24 mouse cellular contexts compared by ENCODE assay signal in genomic region chrX:136828610-136829009, GRCm38 (mm10). TPM values are rescaled to one million over a fixed set of nuclear protein-coding genes. Genes with fewer than 3 reads are reported as not detected.
DNase-seq lines count a peak whose midpoint lies in the region; ATAC-seq and TF ChIP-seq lines count a peak whose summit lies in the region.
"Had no signal": no experiment of that assay in that cellular context is flagged by ENCODE, and none has a peak within 500 bp of the region (broad histone marks: within the 10 kb centered on the region; RNA-seq: fewer than 3 reads in every experiment).

No protein-coding gene starts in this region.

- H3K4me1 ChIP-seq in hindbrain, embryonic 10.5 days (replicated peaks) = peaks cover 16% of the 10 kb centered on the region
- no peaks in the 10 kb centered on the region for H3K4me1 ChIP-seq in hindbrain, postnatal 0 days (ENCODE audit: insufficient read depth, low read length)
- no peaks in the 10 kb centered on the region for H3K4me1 ChIP-seq in midbrain, embryonic 11.5 days (ENCODE audit: control insufficient read depth, insufficient read depth, low read length)
- H3K4me1 ChIP-seq in midbrain, embryonic 16.5 days (ENCODE audit: control insufficient read depth, insufficient read depth, low read length) = no peaks in the 10 kb centered on the region
- 0 out of 2 replicates have a peak, but pooled peaks cover 8% of the 10 kb centered on the region for H3K4me1 ChIP-seq in embryonic facial prominence, embryonic 10.5 days
- no peaks in the 10 kb centered on the region for H3K4me1 ChIP-seq in heart, embryonic 12.5 days (replicated peaks)
- H3K4me1 ChIP-seq in kidney, embryonic 14.5 days (ENCODE audit: control insufficient read depth, insufficient read depth, low read length) = no peaks in the 10 kb centered on the region
- H3K4me1 ChIP-seq: hindbrain, embryonic 12.5 days; intestine, embryonic 15.5 days had no signal

- peak; percentile 31 for DNase-seq in hindbrain, embryonic 10.5 days (ENCODE audit: low spot score)
- no peak for DNase-seq in hindbrain, postnatal 0 days (ENCODE audit: low spot score)
- no peak for DNase-seq in midbrain, embryonic 11.5 days (ENCODE audit: low spot score, missing footprints)
- DNase-seq in embryo, embryonic 10 days (ENCODE audit: low spot score) = peak; percentile 17
- peak; percentile 12 for DNase-seq in embryonic facial prominence, embryonic 10.5 days (ENCODE audit: low spot score)
- DNase-seq: adrenal gland, postnatal 10 days; B cell, adult 2 months; cerebellum, adult 18-20 months; cerebellum, adult 9-11 months; cerebellum, postnatal 36 days; gastrocnemius, adult 2 months; gastrocnemius, postnatal 36 days; heart, adult 18-20 months had no signal

- H3K9me3 ChIP-seq in hindbrain, embryonic 10.5 days = no peaks in the 10 kb centered on the region
- H3K9me3 ChIP-seq in hindbrain, postnatal 0 days (ENCODE audit: low read length) = no peaks in the 10 kb centered on the region
- no peaks in the 10 kb centered on the region for H3K9me3 ChIP-seq in midbrain, embryonic 11.5 days (ENCODE audit: control insufficient read depth, low read length)
- no peaks in the 10 kb centered on the region for H3K9me3 ChIP-seq in midbrain, embryonic 16.5 days (replicated peaks; ENCODE audit: control insufficient read depth, low read length, poor library complexity, severe bottlenecking)
- no peaks in the 10 kb centered on the region for H3K9me3 ChIP-seq in embryonic facial prominence, embryonic 10.5 days
- no peaks in the 10 kb centered on the region for H3K9me3 ChIP-seq in heart, embryonic 12.5 days (replicated peaks)
- H3K9me3 ChIP-seq in kidney, embryonic 14.5 days (ENCODE audit: control insufficient read depth, low read length) = no peaks in the 10 kb centered on the region
- H3K9me3 ChIP-seq: hindbrain, embryonic 12.5 days; intestine, embryonic 15.5 days had no signal

- H3K27ac ChIP-seq in hindbrain, embryonic 10.5 days = peak overlapping the region; percentile 29
- H3K27ac ChIP-seq in hindbrain, postnatal 0 days = no peak overlapping the region
- no peak overlapping the region for H3K27ac ChIP-seq in midbrain, embryonic 11.5 days (ENCODE audit: low read depth, low read length)
- no peak overlapping the region for H3K27ac ChIP-seq in midbrain, embryonic 16.5 days (ENCODE audit: low read length)
- H3K27ac ChIP-seq in embryonic facial prominence, embryonic 10.5 days (replicated peaks) = no peak overlapping the region
- H3K27ac ChIP-seq in heart, embryonic 12.5 days (ENCODE audit: poor library complexity, severe bottlenecking) = no peak overlapping the region
- no peak overlapping the region for H3K27ac ChIP-seq in kidney, embryonic 14.5 days (ENCODE audit: low read depth, low read length)
- H3K27ac ChIP-seq: gastrocnemius, adult 2 months; hindbrain, embryonic 12.5 days; intestine, embryonic 15.5 days had no signal

- ATAC-seq in hindbrain, postnatal 0 days = no peak
- peak; percentile 55; the same call in 1 of the 2 replicates for ATAC-seq in midbrain, embryonic 11.5 days (ENCODE audit: low FRiP score)
- no peak for ATAC-seq in midbrain, embryonic 16.5 days
- no peak for ATAC-seq in heart, embryonic 12.5 days (ENCODE audit: insufficient number of reproducible peaks, low FRiP score)
- no peak for ATAC-seq in kidney, embryonic 14.5 days (ENCODE audit: low FRiP score, low TSS enrichment)
- ATAC-seq: CD4-positive, CD25-positive, alpha-beta regulatory T cell, adult 4 months; forebrain, embryonic 14.5 days; intestine, embryonic 15.5 days had no signal

- no peak overlapping the region for H3K4me3 ChIP-seq in hindbrain, embryonic 10.5 days
- H3K4me3 ChIP-seq in hindbrain, postnatal 0 days (ENCODE audit: low read length) = no peak overlapping the region
- no peak overlapping the region for H3K4me3 ChIP-seq in midbrain, embryonic 11.5 days (ENCODE audit: low read depth, low read length)
- no peak overlapping the region for H3K4me3 ChIP-seq in midbrain, embryonic 16.5 days (ENCODE audit: low read depth, low read length)
- no peak overlapping the region for H3K4me3 ChIP-seq in embryonic facial prominence, embryonic 10.5 days
- no peak overlapping the region for H3K4me3 ChIP-seq in heart, embryonic 12.5 days
- no peak overlapping the region for H3K4me3 ChIP-seq in kidney, embryonic 14.5 days (ENCODE audit: low read length)
- H3K4me3 ChIP-seq: gastrocnemius, adult 2 months; hindbrain, embryonic 12.5 days; intestine, embryonic 15.5 days had no signal

- H3K4me2 ChIP-seq in hindbrain, postnatal 0 days (ENCODE audit: low read depth, low read length) = no peak overlapping the region
- no peak overlapping the region for H3K4me2 ChIP-seq in midbrain, embryonic 11.5 days
- H3K4me2 ChIP-seq in midbrain, embryonic 16.5 days (ENCODE audit: low read length) = no peak overlapping the region
- no peak overlapping the region for H3K4me2 ChIP-seq in heart, embryonic 12.5 days
- no peak overlapping the region for H3K4me2 ChIP-seq in kidney, embryonic 14.5 days (replicated peaks; ENCODE audit: low read depth, low read length)
- H3K4me2 ChIP-seq: heart, embryonic 11.5 days; hindbrain, embryonic 12.5 days; intestine, embryonic 15.5 days had no signal

- peaks cover 11% of the 10 kb centered on the region; the same call in 1 of the 2 replicates for H3K27me3 ChIP-seq in hindbrain, embryonic 10.5 days (ENCODE audit: insufficient read depth, poor library complexity, severe bottlenecking)
- H3K27me3 ChIP-seq in hindbrain, postnatal 0 days (ENCODE audit: insufficient read depth, low read length) = no peaks in the 10 kb centered on the region
- no peaks in the 10 kb centered on the region for H3K27me3 ChIP-seq in midbrain, embryonic 11.5 days (ENCODE audit: control insufficient read depth, insufficient read depth, low read length)
- no peaks in the 10 kb centered on the region for H3K27me3 ChIP-seq in midbrain, embryonic 16.5 days (ENCODE audit: control insufficient read depth, insufficient read depth, low read depth, low read length)
- H3K27me3 ChIP-seq in embryonic facial prominence, embryonic 10.5 days (replicated peaks; ENCODE audit: low read depth, poor library complexity, severe bottlenecking) = peaks cover 71% of the 10 kb centered on the region
- H3K27me3 ChIP-seq in heart, embryonic 12.5 days (replicated peaks) = no peaks in the 10 kb centered on the region
- no peaks in the 10 kb centered on the region for H3K27me3 ChIP-seq in kidney, embryonic 14.5 days (ENCODE audit: control insufficient read depth, insufficient read depth, low read length)
- H3K27me3 ChIP-seq: intestine, embryonic 15.5 days had no signal

- TF ChIP-seq CTCF in hindbrain, postnatal 0 days (IDR thresholded peaks at IDR 0.05; ENCODE audit: low read depth) = no peak

- H3K36me3 ChIP-seq in hindbrain, embryonic 10.5 days = peaks cover 7% of the 10 kb centered on the region
- H3K36me3 ChIP-seq in hindbrain, postnatal 0 days (ENCODE audit: insufficient read depth, low read length) = no peaks in the 10 kb centered on the region
- no peaks in the 10 kb centered on the region for H3K36me3 ChIP-seq in midbrain, embryonic 11.5 days (ENCODE audit: control insufficient read depth, insufficient read depth, low read length)
- no peaks in the 10 kb centered on the region for H3K36me3 ChIP-seq in midbrain, embryonic 16.5 days (ENCODE audit: control insufficient read depth, insufficient read depth, low read length)
- 0 out of 2 replicates have a peak, but pooled peaks cover 3% of the 10 kb centered on the region for H3K36me3 ChIP-seq in embryonic facial prominence, embryonic 10.5 days (replicated peaks)
- 0 out of 2 replicates have a peak, but pooled peaks cover 8% of the 10 kb centered on the region for H3K36me3 ChIP-seq in heart, embryonic 12.5 days
- no peaks in the 10 kb centered on the region for H3K36me3 ChIP-seq in kidney, embryonic 14.5 days (ENCODE audit: control insufficient read depth, insufficient read depth, low read length)
- H3K36me3 ChIP-seq: hindbrain, embryonic 12.5 days; intestine, embryonic 15.5 days had no signal

- no peak overlapping the region for H3K9ac ChIP-seq in hindbrain, postnatal 0 days (replicated peaks; ENCODE audit: low read length)
- no peak overlapping the region for H3K9ac ChIP-seq in midbrain, embryonic 11.5 days (ENCODE audit: low read length)
- H3K9ac ChIP-seq in midbrain, embryonic 16.5 days (ENCODE audit: low read depth, low read length) = no peak overlapping the region
- no peak overlapping the region for H3K9ac ChIP-seq in heart, embryonic 12.5 days
- no peak overlapping the region for H3K9ac ChIP-seq in kidney, embryonic 14.5 days (ENCODE audit: low read depth, low read length)
- H3K9ac ChIP-seq: hindbrain, embryonic 12.5 days; intestine, embryonic 15.5 days had no signal

RNA-seq across cellular contexts. Expression of gene Plp1, which starts 6.1 kb away (rescaled TPM):
- polyA plus RNA-seq in hindbrain, embryonic 10.5 days (2016; fragmentation: Nextera tagmentation; extraction: Ambion mirVana) = 12.8 and 23.7 TPM in 2 replicates
- total RNA-seq in hindbrain, postnatal 0 days (2014; rRNA removed) = 54.3 and 64.8 TPM in 2 replicates
- 46.2 and 67.2 TPM in 2 replicates for polyA plus RNA-seq in hindbrain, postnatal 0 days (2015; fragmentation: Nextera tagmentation; extraction: Ambion mirVana)
- 12.8 and 14.0 TPM in 2 replicates for polyA plus RNA-seq in midbrain, embryonic 11.5 days (2014; fragmentation: Nextera tagmentation; extraction: Ambion mirVana)
- 13.5 and 17.5 TPM in 2 replicates for polyA plus RNA-seq in midbrain, embryonic 16.5 days (2015; fragmentation: Nextera tagmentation; extraction: Ambion mirVana)
- polyA plus RNA-seq in embryonic facial prominence, embryonic 10.5 days (2016; fragmentation: Nextera tagmentation; extraction: Ambion mirVana) = 11.4 and 11.7 TPM in 2 replicates
- 3.8 and 4.4 TPM in 2 replicates for polyA plus RNA-seq in heart, embryonic 12.5 days (2016; fragmentation: Nextera tagmentation; extraction: Ambion mirVana)
- 2.4 and 3.6 TPM in 2 replicates for polyA plus RNA-seq in kidney, embryonic 14.5 days (2014; fragmentation: Nextera tagmentation; extraction: Ambion mirVana)

RNA-seq across cellular contexts. Expression of gene Rab9b, which starts 39.9 kb away (rescaled TPM):
- 1.2 and 2.5 TPM in 2 replicates for polyA plus RNA-seq in hindbrain, embryonic 10.5 days (2016; fragmentation: Nextera tagmentation; extraction: Ambion mirVana)
- 19.9 and 24.9 TPM in 2 replicates for total RNA-seq in hindbrain, postnatal 0 days (2014; rRNA removed)
- 13.3 and 17.3 TPM in 2 replicates for polyA plus RNA-seq in hindbrain, postnatal 0 days (2015; fragmentation: Nextera tagmentation; extraction: Ambion mirVana)
- 5.3 and 5.4 TPM in 2 replicates for polyA plus RNA-seq in midbrain, embryonic 11.5 days (2014; fragmentation: Nextera tagmentation; extraction: Ambion mirVana)
- polyA plus RNA-seq in midbrain, embryonic 16.5 days (2015; fragmentation: Nextera tagmentation; extraction: Ambion mirVana) = 29.6 and 29.9 TPM in 2 replicates
- 0.35 and 0.56 TPM in 2 replicates for polyA plus RNA-seq in embryonic facial prominence, embryonic 10.5 days (2016; fragmentation: Nextera tagmentation; extraction: Ambion mirVana)
- 0.21 and 0.26 TPM in 2 replicates for polyA plus RNA-seq in heart, embryonic 12.5 days (2016; fragmentation: Nextera tagmentation; extraction: Ambion mirVana)
- polyA plus RNA-seq in kidney, embryonic 14.5 days (2014; fragmentation: Nextera tagmentation; extraction: Ambion mirVana) = 0.12 TPM in 1 of 2 replicates, not detected in the other
- total RNA-seq: gastrocnemius, postnatal 36 days; MEL had no signal
- polyA plus RNA-seq: CD4-positive, CD25-positive, alpha-beta regulatory T cell, adult 4 months had no signal

RNA-seq across cellular contexts. Expression of gene Glra4, which starts 48.7 kb away (rescaled TPM):
- polyA plus RNA-seq in hindbrain, embryonic 10.5 days (2016; fragmentation: Nextera tagmentation; extraction: Ambion mirVana) = 0.14 TPM in 1 of 2 replicates, not detected in the other
- not detected in 2 replicates for total RNA-seq in hindbrain, postnatal 0 days (2014; rRNA removed)
- polyA plus RNA-seq in hindbrain, postnatal 0 days (2015; fragmentation: Nextera tagmentation; extraction: Ambion mirVana) = 0.11 TPM in 1 of 2 replicates, not detected in the other
- 0.10 TPM in 1 of 2 replicates, not detected in the other for polyA plus RNA-seq in midbrain, embryonic 11.5 days (2014; fragmentation: Nextera tagmentation; extraction: Ambion mirVana)
- polyA plus RNA-seq in midbrain, embryonic 16.5 days (2015; fragmentation: Nextera tagmentation; extraction: Ambion mirVana) = not detected in 2 replicates
- 0.08 TPM in 1 of 2 replicates, not detected in the other for polyA plus RNA-seq in embryonic facial prominence, embryonic 10.5 days (2016; fragmentation: Nextera tagmentation; extraction: Ambion mirVana)
- not detected in 2 replicates for polyA plus RNA-seq in heart, embryonic 12.5 days (2016; fragmentation: Nextera tagmentation; extraction: Ambion mirVana)
- polyA plus RNA-seq in kidney, embryonic 14.5 days (2014; fragmentation: Nextera tagmentation; extraction: Ambion mirVana) = 0.13 and 0.19 TPM in 2 replicates
- total RNA-seq: adrenal gland, postnatal 10 days; gastrocnemius, adult 2 months; gastrocnemius, postnatal 36 days; heart, adult 18-20 months; heart, postnatal 25 days; MEL had no signal
- polyA plus RNA-seq: CD4-positive, CD25-positive, alpha-beta regulatory T cell, adult 4 months; forebrain, embryonic 14.5 days; heart, embryonic 16.5 days; intestine, embryonic 15.5 days had no signal

Comparison
In these comparisons a context has a peak if more than half of its experiments do, and no peak if none do; other contexts are left out.
1. DNase-seq: peak in hindbrain, embryonic 10.5 days (single experiment), embryo, embryonic 10 days (single experiment) and embryonic facial prominence, embryonic 10.5 days (single experiment); none in hindbrain, postnatal 0 days (single experiment) and midbrain, embryonic 11.5 days (single experiment).